Mouse (Mus musculus): ENCODE data around the gene Ube2b. TPM values are rescaled to one million over a fixed set of nuclear protein-coding genes. Genes with fewer than 3 reads are reported as not detected.

Ube2b gene
- polyA plus RNA-seq, 2 experiments, result 54.8 to 61.0 TPM

DNA sequence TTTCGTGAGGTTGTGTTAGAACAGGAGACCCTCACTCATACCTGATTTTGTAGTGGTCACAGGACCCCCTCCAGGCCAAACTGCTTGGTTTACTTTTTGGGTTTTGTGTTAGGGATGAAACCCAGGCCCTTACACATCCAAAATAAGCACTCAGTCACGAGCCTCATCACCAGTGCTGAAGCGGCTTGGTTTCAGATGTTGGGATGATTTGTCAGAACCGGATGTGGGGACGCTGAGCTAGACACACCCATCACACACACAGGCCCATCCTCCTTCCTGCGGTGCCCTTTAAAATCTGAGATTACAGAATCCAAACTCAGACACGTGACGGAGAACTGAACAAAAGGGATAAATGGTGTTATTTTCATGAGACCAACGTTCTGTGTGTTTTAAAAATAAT, 31.7 kb downstream of the Ube2b start:
- DNase-seq (ENCODE audit: low read depth in 3 of 3, low spot score in 3 of 3), result no peak
- ATAC-seq (ENCODE audit: insufficient read depth), result no peak
- no peak overlapping the region for H3K27ac ChIP-seq
- H3K4me1 ChIP-seq (replicated peaks; ENCODE audit: control insufficient read depth in 2 of 2, insufficient read depth in 2 of 2, low read length in 1 of 2), result peaks cover 5 to 13% of the 10 kb centered on the region in 2 experiments; a peak in 3 of 4 replicates
- H3K9ac ChIP-seq (replicated peaks), result no peak overlapping the region
- peak overlapping the region; percentile 89 for H3K4me2 ChIP-seq (ENCODE audit: low read depth)
- H3K9me3 ChIP-seq (ENCODE audit: control insufficient read depth, low read length), result no peaks in the 10 kb centered on the region
- H3K4me3 ChIP-seq (ENCODE audit: insufficient read depth in 1 of 2, low read depth in 2 of 2, low read length in 2 of 2), result 0 out of 4 replicates have a peak overlapping the region, but pooled peaks of 1 of the 2 experiments have one; percentile 5
- TF ChIP-seq CTCF (IDR thresholded peaks at IDR 0.05; ENCODE audit: low read depth) (no peak), EP300 (IDR thresholded peaks at IDR 0.05; ENCODE audit: low read depth) (no peak)
- H3K36me3 ChIP-seq (replicated peaks; ENCODE audit: control insufficient read depth, insufficient read depth, low read depth), result peaks cover 31% of the 10 kb centered on the region
- H3K27me3 ChIP-seq (ENCODE audit: control insufficient read depth, insufficient read depth, low read length), result no peaks in the 10 kb centered on the region
- 65% methylated on average over 9 of the region's 9 CpGs for WGBS (ENCODE audit: insufficient replicate concordance)

DNA sequence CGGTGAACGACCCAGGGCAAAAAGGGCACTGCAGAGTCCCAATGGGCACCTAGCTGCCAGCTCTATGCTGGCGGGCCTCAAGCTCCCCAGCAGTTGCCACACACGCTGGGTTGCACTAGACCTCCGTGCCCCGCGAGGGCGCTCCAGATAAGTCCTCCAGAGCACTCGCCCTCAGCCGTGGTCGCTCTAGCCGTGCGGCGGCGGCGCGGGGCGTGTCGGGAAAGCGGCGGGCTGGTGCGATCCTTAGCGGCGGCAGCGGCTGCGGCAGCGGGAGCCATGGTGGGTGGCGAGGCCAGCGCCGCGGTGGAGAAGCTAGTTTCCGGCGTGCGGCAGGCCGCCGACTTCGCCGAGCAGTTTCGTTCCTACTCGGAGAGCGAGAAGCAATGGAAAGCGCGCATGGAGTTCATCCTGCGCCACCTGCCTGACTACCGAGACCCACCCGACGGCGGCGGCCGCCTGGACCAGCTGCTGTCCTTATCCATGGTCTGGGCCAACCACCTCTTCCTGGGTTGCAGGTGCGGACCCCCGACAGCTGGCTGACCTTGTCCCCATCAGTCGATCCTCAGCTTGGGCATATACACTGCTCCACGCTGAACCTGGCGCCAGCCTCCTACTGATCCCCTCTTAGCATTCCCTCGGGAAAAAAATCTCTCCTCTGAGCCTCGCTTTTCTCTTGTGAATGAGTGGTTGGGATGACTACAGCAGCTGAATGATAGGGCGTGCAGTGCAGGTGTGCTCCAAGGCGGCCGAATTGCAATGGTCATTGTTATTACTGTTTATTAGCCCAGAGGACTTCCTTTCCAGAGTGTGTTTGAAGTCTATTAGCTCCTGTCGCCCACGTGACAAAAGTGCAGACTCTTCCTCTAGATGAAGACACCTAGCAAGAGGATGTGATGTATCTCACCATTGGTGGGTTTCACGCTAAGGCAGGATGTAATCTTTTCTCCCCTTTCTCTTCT, 32.8 kb downstream of the Ube2b start, which contains the start of gene Cdkn2aipnl:
Cdkn2aipnl (plus strand) TSS at position 219 of the 959 bp plus-strand sequence.
- H3K27ac ChIP-seq, result peak within 1 kb of the TSS; percentile 14; the same call in 1 of the 2 replicates
- 1% methylated on average over 63 of the region's 63 CpGs for WGBS (ENCODE audit: insufficient replicate concordance)
- DNase-seq (ENCODE audit: low read depth in 3 of 3, low spot score in 3 of 3) (peak; percentile 87 to 91 (median 88)), ATAC-seq (ENCODE audit: insufficient read depth) (peak; percentile 93)
- no peaks in the 10 kb centered on the region for H3K27me3 ChIP-seq (ENCODE audit: control insufficient read depth, insufficient read depth, low read length)
- peak within 1 kb of the TSS; percentile 66 to 68 for H3K4me3 ChIP-seq (ENCODE audit: insufficient read depth in 1 of 2, low read depth in 2 of 2, low read length in 2 of 2)
- no peaks in the 10 kb centered on the region for H3K9me3 ChIP-seq (ENCODE audit: control insufficient read depth, low read length)
- peak within 1 kb of the TSS; percentile 75 for H3K9ac ChIP-seq (replicated peaks)
- TF ChIP-seq CTCF (IDR thresholded peaks at IDR 0.05; ENCODE audit: low read depth), result peak; percentile 93
- TF ChIP-seq EP300 (IDR thresholded peaks at IDR 0.05; ENCODE audit: low read depth), result no peak
- peaks cover 5 to 13% of the 10 kb centered on the region in 2 experiments; a peak in 3 of 4 replicates for H3K4me1 ChIP-seq (replicated peaks; ENCODE audit: control insufficient read depth in 2 of 2, insufficient read depth in 2 of 2, low read length in 1 of 2)
- H3K36me3 ChIP-seq (replicated peaks; ENCODE audit: control insufficient read depth, insufficient read depth, low read depth), result peaks cover 24% of the 10 kb centered on the region
- H3K4me2 ChIP-seq (ENCODE audit: low read depth), result peak within 1 kb of the TSS; percentile 89

- 70% methylated on average over 5 of the region's 5 CpGs for WGBS (ENCODE audit: insufficient replicate concordance)
- H3K9ac ChIP-seq (replicated peaks), result no peak overlapping the region
- DNase-seq (ENCODE audit: low read depth in 3 of 3, low spot score in 3 of 3) (no peak), ATAC-seq (ENCODE audit: insufficient read depth) (no peak)
- peaks cover 5 to 13% of the 10 kb centered on the region in 2 experiments; a peak in 3 of 4 replicates for H3K4me1 ChIP-seq (replicated peaks; ENCODE audit: control insufficient read depth in 2 of 2, insufficient read depth in 2 of 2, low read length in 1 of 2)
- H3K9me3 ChIP-seq (ENCODE audit: control insufficient read depth, low read length), result no peaks in the 10 kb centered on the region
- H3K27me3 ChIP-seq (ENCODE audit: control insufficient read depth, insufficient read depth, low read length), result no peaks in the 10 kb centered on the region
- peaks cover 14% of the 10 kb centered on the region for H3K36me3 ChIP-seq (replicated peaks; ENCODE audit: control insufficient read depth, insufficient read depth, low read depth)
- no peak overlapping the region for H3K27ac ChIP-seq
- no peak overlapping the region for H3K4me3 ChIP-seq (ENCODE audit: insufficient read depth in 1 of 2, low read depth in 2 of 2, low read length in 2 of 2)
- no peak overlapping the region for H3K4me2 ChIP-seq (ENCODE audit: low read depth)
- no peak for TF ChIP-seq EP300 (IDR thresholded peaks at IDR 0.05; ENCODE audit: low read depth)
These were observed 33.9 kb downstream of the Ube2b start for GRCm38 (mm10) chr11:51966651-51967050.

DNA sequence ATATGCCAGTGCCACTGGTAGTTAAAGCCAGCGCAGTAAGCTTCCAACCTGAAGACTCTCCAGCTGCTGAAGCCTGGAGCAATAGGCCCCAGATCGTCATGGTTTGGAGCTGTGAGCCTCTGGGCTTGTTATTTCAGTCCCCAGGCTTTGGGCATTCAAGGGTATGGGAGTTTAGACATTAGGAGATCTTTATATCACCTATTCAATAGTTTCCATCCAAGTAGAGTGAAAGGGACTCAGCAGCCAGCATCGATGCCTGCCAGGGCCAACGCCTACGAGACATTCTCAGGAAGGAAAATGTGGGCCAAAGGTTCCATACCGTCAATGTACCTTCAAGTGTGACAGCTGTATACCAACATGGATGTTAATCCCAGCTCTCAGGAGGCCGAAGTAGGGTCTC, 38.3 kb downstream of the Ube2b start:
- WGBS (ENCODE audit: insufficient replicate concordance), result 70% methylated on average over 7 of the region's 7 CpGs
- DNase-seq (ENCODE audit: low read depth in 3 of 3, low spot score in 3 of 3) (no peak), ATAC-seq (ENCODE audit: insufficient read depth) (no peak)
- H3K9ac ChIP-seq (replicated peaks), result no peak overlapping the region
- no peaks in the 10 kb centered on the region for H3K9me3 ChIP-seq (ENCODE audit: control insufficient read depth, low read length)
- H3K36me3 ChIP-seq (replicated peaks; ENCODE audit: control insufficient read depth, insufficient read depth, low read depth), result no peaks in the 10 kb centered on the region
- no peak for TF ChIP-seq EP300 (IDR thresholded peaks at IDR 0.05; ENCODE audit: low read depth)
- no peak for TF ChIP-seq CTCF (IDR thresholded peaks at IDR 0.05; ENCODE audit: low read depth)
- H3K4me3 ChIP-seq (ENCODE audit: insufficient read depth in 1 of 2, low read depth in 2 of 2, low read length in 2 of 2), result no peak overlapping the region
- no peak overlapping the region for H3K27ac ChIP-seq
- peaks cover 3% of the 10 kb centered on the region in 2 experiments; a peak in 2 of 4 replicates for H3K4me1 ChIP-seq (replicated peaks; ENCODE audit: control insufficient read depth in 2 of 2, insufficient read depth in 2 of 2, low read length in 1 of 2)
- no peak overlapping the region for H3K4me2 ChIP-seq (ENCODE audit: low read depth)
- no peaks in the 10 kb centered on the region for H3K27me3 ChIP-seq (ENCODE audit: control insufficient read depth, insufficient read depth, low read length)

- WGBS (ENCODE audit: insufficient replicate concordance), result 44% methylated on average over 8 of the region's 8 CpGs
- H3K27ac ChIP-seq, result no peak overlapping the region
- ATAC-seq (ENCODE audit: insufficient read depth), result no peak
These were observed 38.8 kb downstream of the Ube2b start for GRCm38 (mm10) chr11:51961761-51962160.

More at GRCm38 (mm10) chr11:51961761-51962160, 38.8 kb downstream of the Ube2b start:
- no peak for DNase-seq (ENCODE audit: low read depth in 3 of 3, low spot score in 3 of 3)
- no peaks in the 10 kb centered on the region for H3K27me3 ChIP-seq (ENCODE audit: control insufficient read depth, insufficient read depth, low read length)
- H3K9ac ChIP-seq (replicated peaks), result no peak overlapping the region
- H3K4me1 ChIP-seq (replicated peaks; ENCODE audit: control insufficient read depth in 2 of 2, insufficient read depth in 2 of 2, low read length in 1 of 2), result no peaks in the 10 kb centered on the region
- TF ChIP-seq CTCF (IDR thresholded peaks at IDR 0.05; ENCODE audit: low read depth) (no peak), EP300 (IDR thresholded peaks at IDR 0.05; ENCODE audit: low read depth) (no peak)
- H3K4me3 ChIP-seq (ENCODE audit: insufficient read depth in 1 of 2, low read depth in 2 of 2, low read length in 2 of 2), result no peak overlapping the region
- no peak overlapping the region for H3K4me2 ChIP-seq (ENCODE audit: low read depth)
- no peaks in the 10 kb centered on the region for H3K36me3 ChIP-seq (replicated peaks; ENCODE audit: control insufficient read depth, insufficient read depth, low read depth)
- no peaks in the 10 kb centered on the region for H3K9me3 ChIP-seq (ENCODE audit: control insufficient read depth, low read length)

Measured in liver, embryonic 14.5 days (tissue).